Mouse (Mus musculus) heart, embryonic 14.5 days (tissue): ENCODE results near the gene Zmym5. TPM values are rescaled to one million over a fixed set of nuclear protein-coding genes. Genes with fewer than 3 reads are reported as not detected.
"Not testable (repeated sequence)": the region's sequence is repeated elsewhere in the genome, so short reads cannot be mapped to it uniquely, and the experiment has no call there.

Experiments used
- ATAC-seq: fragments of 200-750 bp; cut with Nextera tagmentation; 2 replicates; pipeline ENCODE4 v1.8.0; 2017; ENCODE audit warnings: low read depth, moderate TSS enrichment; ENCODE audit not compliant: insufficient number of reproducible peaks, insufficient read depth, low FRiP score
- H3K27ac ChIP-seq, 2 experiments: fragments of 200-500 bp in 1 of 2; fragments of 300-500 bp in 1 of 2; sonication (generic) in 1 of 2; replicated peaks in 1 of 2; 2 replicates each; pipeline ENCODE4 v1.5.1; 2012 to 2014; ENCODE audit warnings: low read depth in 2 of 2, low read length in 2 of 2, control low read depth in 1 of 2, mild to moderate bottlenecking in 1 of 2, mixed read lengths in 1 of 2; ENCODE audit not compliant: control insufficient read depth in 1 of 2, insufficient read depth in 1 of 2
- H3K27me3 ChIP-seq: fragments of 300-500 bp; sonication (generic); 2 replicates; pipeline ENCODE4 v1.6.1; 2014; ENCODE audit warnings: mild to moderate bottlenecking, low read length, control low read depth; ENCODE audit not compliant: control insufficient read depth, insufficient read depth
- H3K36me3 ChIP-seq: fragments of 300-500 bp; sonication (generic); 2 replicates; pipeline ENCODE4 v1.6.1; 2014; ENCODE audit warnings: mild to moderate bottlenecking, control low read depth, low read length, mixed read lengths; ENCODE audit not compliant: control insufficient read depth, insufficient read depth
- H3K4me1 ChIP-seq, 2 experiments: fragments of 200-500 bp in 1 of 2; fragments of 300-500 bp in 1 of 2; sonication (generic) in 1 of 2; 2 replicates each; pipeline ENCODE4 v1.6.1; 2012 to 2014; ENCODE audit warnings: low read length in 2 of 2, control low read depth in 1 of 2, mixed read lengths in 1 of 2; ENCODE audit not compliant: control insufficient read depth in 2 of 2, insufficient read depth in 2 of 2
- H3K4me2 ChIP-seq: fragments of 300-500 bp; sonication (generic); 2 replicates; pipeline ENCODE4 v1.6.1; 2014; ENCODE audit warnings: mild to moderate bottlenecking, low read length
- H3K4me3 ChIP-seq, 2 experiments: fragments of 200-500 bp in 1 of 2; fragments of 300-500 bp in 1 of 2; sonication (generic) in 1 of 2; 2 replicates each; pipeline ENCODE4 v1.5.1; 2012 to 2014; ENCODE audit warnings: low read length in 2 of 2, mild to moderate bottlenecking in 2 of 2, control low read depth in 1 of 2, low read depth in 1 of 2, moderate library complexity in 1 of 2; ENCODE audit not compliant: control insufficient read depth in 1 of 2, insufficient read depth in 1 of 2
- H3K9ac ChIP-seq: fragments of 300-500 bp; sonication (generic); 2 replicates; pipeline ENCODE4 v1.6.1; 2014; ENCODE audit warnings: mild to moderate bottlenecking, low read length
- H3K9me3 ChIP-seq: fragments of 300-500 bp; sonication (generic); 2 replicates; pipeline ENCODE4 v1.6.1; 2016; ENCODE audit warnings: low read length, control low read depth; ENCODE audit not compliant: control insufficient read depth
- WGBS: fragments of 180-500 bp; shearing (Covaris S2); extraction: QIAGEN DNeasy Blood & Tissue Kit; methylation state at CpG from one replicate; pipeline ENCODE4 v1.1.7; 2014; 5-methylcytosine and 5-hydroxymethylcytosine counted together
- polyA plus RNA-seq: library from polyadenylated mRNA; unstranded; fragments of >200 nt; fragmentation: Nextera tagmentation; extraction: Ambion mirVana; gene quantifications from 2 replicates; pipeline ENCODE4 v1.2.1, GENCODE M21; 2014

The Zmym5 gene
- polyA plus RNA-seq, 1 experiment from 2014 or later, result 16.4 TPM

- peaks cover 2 to 21% of the 10 kb centered on the region in 2 experiments; a peak in 3 of 4 replicates for H3K4me1 ChIP-seq
- peak overlapping the region; percentile 92 for H3K9ac ChIP-seq
- no peak for ATAC-seq
- 26% methylated on average over 11 of the region's 11 CpGs for WGBS
- H3K27ac ChIP-seq, result no peak overlapping the region
- H3K4me2 ChIP-seq, result peak overlapping the region; percentile 69
- H3K4me3 ChIP-seq, result peak overlapping the region; percentile 97 to 99
- H3K9me3 ChIP-seq, result no peaks in the 10 kb centered on the region
- H3K27me3 ChIP-seq, result no peaks in the 10 kb centered on the region
- peaks cover 7% of the 10 kb centered on the region for H3K36me3 ChIP-seq
These were observed 34.8 kb downstream of the Zmym5 start for GRCm38 (mm10) chr14:56776571-56777238.

GRCm38 (mm10) chr14:56775416-56775815 is 36.1 kb downstream of the Zmym5 start:
- Histone ChIP-seq H3K4me1 (peaks cover 2 to 21% of the 10 kb centered on the region in 2 experiments; a peak in 3 of 4 replicates), H3K4me2 (peak overlapping the region; percentile 69), H3K9me3 (no peaks in the 10 kb centered on the region), H3K27ac (no peak overlapping the region), H3K27me3 (no peaks in the 10 kb centered on the region), H3K9ac (no peak overlapping the region), H3K36me3 (peaks cover 19% of the 10 kb centered on the region), H3K4me3 (peak overlapping the region in 1 of 2 experiments; percentile 97; a peak in 1 of 4 replicates)
- 70% methylated on average over 4 of the region's 4 CpGs for WGBS
- no peak for ATAC-seq

GRCm38 (mm10) chr14:56766438-56766837 is 45.1 kb downstream of the Zmym5 start:
- not testable (repeated sequence) for ATAC-seq, H3K27me3 ChIP-seq, H3K9me3 ChIP-seq, H3K27ac ChIP-seq, H3K4me1 ChIP-seq, H3K4me3 ChIP-seq, H3K4me2 ChIP-seq, H3K9ac ChIP-seq
- H3K36me3 ChIP-seq, result peaks cover 59% of the 10 kb centered on the region
- WGBS, result 100% methylated on average over 2 of the region's 2 CpGs

- H3K27me3 ChIP-seq, H3K4me1 ChIP-seq, H3K9ac ChIP-seq, H3K4me3 ChIP-seq, H3K4me2 ChIP-seq, ATAC-seq, H3K27ac ChIP-seq, H3K9me3 ChIP-seq: not testable (repeated sequence)
- H3K36me3 ChIP-seq, result peaks cover 60% of the 10 kb centered on the region
- 93% methylated on average over 2 of the region's 3 CpGs for WGBS
These were observed 46.4 kb downstream of the Zmym5 start for GRCm38 (mm10) chr14:56765117-56765516.

- H3K36me3 ChIP-seq, result peaks cover 58% of the 10 kb centered on the region
- no peak overlapping the region for H3K27ac ChIP-seq
- no peak overlapping the region for H3K9ac ChIP-seq
- H3K4me1 ChIP-seq, result no peaks in the 10 kb centered on the region; a peak in 1 of 4 replicates
- H3K27me3 ChIP-seq, result no peaks in the 10 kb centered on the region
- no peak overlapping the region for H3K4me2 ChIP-seq
- ATAC-seq, result no peak
- H3K4me3 ChIP-seq, result no peak overlapping the region
- no peaks in the 10 kb centered on the region for H3K9me3 ChIP-seq
- WGBS, result 94% methylated on average over 4 of the region's 4 CpGs
These were observed 60.2 kb downstream of the Zmym5 start for GRCm38 (mm10) chr14:56751282-56751681.

Other genes starting within 250 kb of the Zmym5 start
- 8.2 and 8.6 TPM in 2 replicates for gene Cenpj, start 236.3 kb downstream of the Zmym5 start, polyA plus RNA-seq
- 12.5 TPM in 2 replicates for gene Parp4, start 236.1 kb downstream of the Zmym5 start, polyA plus RNA-seq
- gene Mphosph8, start 143.5 kb downstream of the Zmym5 start, polyA plus RNA-seq, result 25.5 and 31.5 TPM in 2 replicates
- 27.7 and 30.0 TPM in 2 replicates for gene Pspc1, start 33.4 kb downstream of the Zmym5 start, polyA plus RNA-seq
- 28.3 and 30.2 TPM in 2 replicates for gene Zmym2, start 74.9 kb upstream of the Zmym5 start, polyA plus RNA-seq
- 34.1 and 37.6 TPM in 2 replicates for gene Gja3, start 246.4 kb upstream of the Zmym5 start, polyA plus RNA-seq